Mouse (Mus musculus) cerebellum, adult 8-10 months (tissue): ENCODE measurements at regions not wholly inside any gene's neighbourhood (a gene's known extent, or its start where the extent isn't known, plus 50 kb on each side); places are given as distances from the start of the nearest gene placed in this dataset.

Experiments
- DNase-seq: peaks from one replicate; pipeline ENCODE4 v3.0.0; 2022

GRCm38 (mm10) chr1:169142216-169142615 lies 389.0 kb downstream of the Nuf2 start:
- DNase-seq, result no peak

GRCm38 (mm10) chr1:169140056-169140455 lies 391.2 kb downstream of the Nuf2 start:
- DNase-seq, result no peak

GRCm38 (mm10) chr1:169139507-169139906 lies 391.8 kb downstream of the Nuf2 start:
- no peak for DNase-seq

DNA sequence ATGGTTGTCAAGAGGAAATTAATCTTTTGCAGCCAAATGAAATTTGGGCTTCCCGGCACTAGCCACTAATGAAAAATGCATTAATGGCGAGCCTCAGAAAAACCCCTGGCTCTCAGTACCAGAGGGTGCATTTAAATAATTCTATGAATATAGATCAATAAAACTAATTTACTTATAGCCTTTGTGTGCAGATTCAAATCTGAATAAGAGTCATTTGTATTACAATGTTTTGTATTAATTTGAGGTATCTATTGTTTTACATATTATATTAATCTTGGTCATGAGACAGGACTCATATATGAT lies 392.1 kb downstream of the Nuf2 start:
- DNase-seq, result no peak

DNA sequence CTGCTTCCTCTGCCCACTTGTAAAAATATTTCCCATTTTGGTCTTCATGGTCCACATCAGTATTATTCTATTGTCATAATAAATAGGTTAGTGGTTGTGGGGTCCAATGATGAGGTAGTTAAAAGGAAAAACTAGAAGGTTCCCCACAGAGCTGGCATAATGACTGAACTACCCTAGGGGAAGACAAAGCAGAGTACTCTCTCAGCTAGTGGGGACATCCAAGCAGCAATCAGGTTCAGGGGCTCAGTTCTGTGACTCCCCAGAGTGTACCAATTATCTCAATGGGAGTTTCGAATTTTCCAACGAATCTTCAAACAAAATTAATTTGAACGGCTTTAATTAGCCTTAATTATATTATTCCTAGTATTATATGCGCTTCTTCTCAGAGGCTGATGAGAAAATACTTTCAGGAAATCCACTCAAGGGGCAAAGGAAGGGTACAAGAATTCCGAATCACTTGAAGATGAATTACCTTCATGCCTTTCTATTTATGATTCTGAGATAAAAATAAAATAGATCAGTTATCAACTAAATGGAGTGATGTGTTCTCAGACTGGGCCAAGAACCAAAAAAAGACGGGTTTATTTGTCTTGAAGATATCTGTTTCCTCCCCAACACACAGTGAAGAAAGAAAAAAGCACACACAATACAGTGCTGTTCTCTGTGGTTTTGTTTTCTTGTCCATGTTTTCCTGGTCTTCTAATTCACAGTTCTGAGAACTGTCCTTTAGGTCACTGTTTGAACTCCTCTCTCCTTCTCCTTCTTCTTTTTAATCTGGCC lies 392.7 kb downstream of the Nuf2 start:
- no peak for DNase-seq

- DNase-seq, result no peak
Observed at GRCm38 (mm10) chr1:169135542-169135941, 395.7 kb downstream of the Nuf2 start.

GRCm38 (mm10) chr1:169103669-169104068 lies 427.6 kb downstream of the Nuf2 start:
- no peak for DNase-seq

DNA sequence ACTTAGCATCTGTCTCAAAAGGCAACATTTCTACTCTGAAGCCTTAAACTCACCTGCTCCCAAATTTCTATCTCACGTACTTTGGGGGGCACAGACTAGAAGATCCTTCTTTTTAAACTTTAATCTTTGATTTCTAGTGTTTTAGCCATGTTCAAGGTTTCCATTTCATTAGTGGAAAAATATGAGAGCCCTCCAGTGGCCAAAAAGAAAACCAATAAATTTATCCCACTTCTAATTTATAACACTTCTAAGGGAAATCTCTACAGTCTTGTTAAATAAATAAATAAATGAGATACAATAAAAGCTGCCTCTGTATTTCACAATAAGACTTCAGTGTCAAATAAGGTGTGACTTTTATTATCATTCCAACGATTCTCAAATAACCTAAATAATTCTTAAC lies 428.2 kb downstream of the Nuf2 start:
- no peak for DNase-seq

GRCm38 (mm10) chr1:169099221-169099620 lies 432.0 kb downstream of the Nuf2 start:
- DNase-seq, result no peak

GRCm38 (mm10) chr1:169096737-169097136 lies 434.5 kb downstream of the Nuf2 start:
- no peak for DNase-seq

GRCm38 (mm10) chr1:169093602-169094354 lies 437.5 kb downstream of the Nuf2 start:
- no peak for DNase-seq

DNA sequence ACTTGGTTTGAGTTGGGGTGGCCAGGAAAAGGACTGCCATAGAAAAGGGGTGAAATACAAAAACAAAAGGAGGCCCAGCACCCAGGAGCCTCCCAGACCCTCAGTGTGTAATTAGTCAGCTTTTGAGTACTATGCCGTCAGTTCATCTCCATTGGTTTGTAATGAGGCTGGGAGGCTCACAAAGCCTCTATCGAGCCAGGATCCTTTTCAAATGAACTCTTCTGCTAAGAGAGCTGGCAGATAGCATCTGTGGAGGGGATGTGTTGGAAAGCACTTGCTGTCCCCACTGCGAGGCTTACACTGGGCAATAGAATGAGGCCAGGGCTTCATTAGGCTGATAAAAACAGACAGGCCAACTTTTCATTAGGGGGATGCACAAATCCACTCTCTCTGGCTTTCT lies 445.2 kb downstream of the Nuf2 start:
- DNase-seq, result no peak

- no peak for DNase-seq
Observed at GRCm38 (mm10) chr1:169080686-169081085, 450.6 kb downstream of the Nuf2 start.

DNA sequence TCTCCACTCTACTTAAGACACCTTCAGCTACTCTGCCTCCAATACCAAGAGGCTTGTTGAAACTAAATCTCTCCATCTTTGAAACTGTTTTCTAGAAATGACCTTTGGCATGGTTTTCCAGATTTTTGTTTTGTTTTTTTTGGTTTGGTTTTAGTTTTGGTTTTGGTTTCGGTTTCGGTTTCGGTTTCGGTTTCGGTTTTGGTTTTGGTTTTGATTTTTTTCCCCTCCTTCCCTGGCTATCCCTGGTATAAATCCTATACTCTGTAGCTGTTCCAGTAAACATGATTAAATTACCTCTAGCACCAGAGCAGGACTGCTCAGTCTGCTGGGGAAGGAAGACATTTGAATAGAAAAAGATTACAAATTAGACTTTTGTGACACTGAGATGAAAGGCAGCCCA lies 454.0 kb downstream of the Nuf2 start:
- DNase-seq, result no peak

DNA sequence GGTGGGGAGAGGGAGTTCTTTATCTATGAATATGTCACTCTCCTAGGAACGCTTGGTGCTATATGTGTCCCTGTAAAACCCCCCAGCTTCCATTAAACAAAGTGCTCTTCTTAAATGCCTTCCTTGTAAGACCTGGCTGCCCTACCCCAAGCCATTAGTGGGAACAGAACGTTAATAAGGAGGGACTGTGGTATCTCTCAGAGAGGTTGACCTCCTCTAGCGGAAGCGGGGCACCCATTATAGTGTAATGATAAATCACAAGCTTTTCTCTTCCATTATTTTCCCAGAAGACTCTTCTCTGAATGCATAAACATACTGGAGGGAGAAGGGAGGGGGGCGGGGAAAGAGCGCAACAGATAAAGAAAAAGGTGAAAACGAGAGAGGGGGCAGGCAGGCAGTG lies 455.3 kb downstream of the Nuf2 start:
- no peak for DNase-seq

GRCm38 (mm10) chr1:169071366-169071765 lies 459.9 kb downstream of the Nuf2 start:
- no peak for DNase-seq

- DNase-seq, result no peak
Observed at GRCm38 (mm10) chr1:169069647-169070046, 461.6 kb downstream of the Nuf2 start.

DNA sequence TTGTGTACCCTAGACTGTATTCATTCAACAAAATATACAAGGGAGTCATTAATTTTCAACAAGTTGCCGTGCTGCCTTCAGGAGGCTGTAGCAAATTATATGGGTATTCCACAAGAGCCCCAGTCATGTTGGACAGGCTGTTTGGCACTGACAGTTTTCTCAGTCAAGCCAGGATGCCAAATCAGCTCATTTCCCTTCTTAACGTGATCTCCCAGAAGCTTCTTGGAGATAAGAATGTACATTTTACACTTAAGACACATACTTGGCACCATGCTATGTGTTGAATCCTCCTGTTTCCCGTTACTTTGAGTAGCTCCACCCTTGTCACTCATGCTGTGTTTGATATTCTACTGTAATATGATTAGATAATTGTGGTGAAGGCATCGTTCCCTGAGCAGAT lies 464.5 kb downstream of the Nuf2 start:
- DNase-seq, result no peak

DNA sequence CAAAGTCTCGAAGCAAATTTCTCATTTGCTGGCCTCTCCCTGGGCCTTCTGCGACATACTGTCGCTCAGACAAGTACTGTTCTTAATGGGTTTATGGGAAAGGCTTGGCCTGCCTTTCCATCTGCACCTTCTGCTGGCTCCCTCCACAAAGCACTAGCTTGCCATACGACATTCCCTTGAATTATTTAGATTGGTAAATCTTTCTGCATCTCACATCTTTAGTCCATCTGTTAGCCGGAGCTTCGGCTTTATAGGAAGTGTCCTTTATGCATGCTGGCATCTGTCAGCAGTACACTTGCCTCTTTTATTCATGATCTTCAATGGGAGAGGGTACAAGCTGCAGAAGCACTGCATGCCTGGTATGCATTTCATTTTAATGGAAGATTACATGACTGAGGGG lies 470.6 kb downstream of the Nuf2 start:
- DNase-seq, result no peak

GRCm38 (mm10) chr1:169060145-169060544 lies 471.1 kb downstream of the Nuf2 start:
- no peak for DNase-seq

- no peak for DNase-seq
Observed at GRCm38 (mm10) chr1:169051863-169052257, 479.4 kb downstream of the Nuf2 start.

DNA sequence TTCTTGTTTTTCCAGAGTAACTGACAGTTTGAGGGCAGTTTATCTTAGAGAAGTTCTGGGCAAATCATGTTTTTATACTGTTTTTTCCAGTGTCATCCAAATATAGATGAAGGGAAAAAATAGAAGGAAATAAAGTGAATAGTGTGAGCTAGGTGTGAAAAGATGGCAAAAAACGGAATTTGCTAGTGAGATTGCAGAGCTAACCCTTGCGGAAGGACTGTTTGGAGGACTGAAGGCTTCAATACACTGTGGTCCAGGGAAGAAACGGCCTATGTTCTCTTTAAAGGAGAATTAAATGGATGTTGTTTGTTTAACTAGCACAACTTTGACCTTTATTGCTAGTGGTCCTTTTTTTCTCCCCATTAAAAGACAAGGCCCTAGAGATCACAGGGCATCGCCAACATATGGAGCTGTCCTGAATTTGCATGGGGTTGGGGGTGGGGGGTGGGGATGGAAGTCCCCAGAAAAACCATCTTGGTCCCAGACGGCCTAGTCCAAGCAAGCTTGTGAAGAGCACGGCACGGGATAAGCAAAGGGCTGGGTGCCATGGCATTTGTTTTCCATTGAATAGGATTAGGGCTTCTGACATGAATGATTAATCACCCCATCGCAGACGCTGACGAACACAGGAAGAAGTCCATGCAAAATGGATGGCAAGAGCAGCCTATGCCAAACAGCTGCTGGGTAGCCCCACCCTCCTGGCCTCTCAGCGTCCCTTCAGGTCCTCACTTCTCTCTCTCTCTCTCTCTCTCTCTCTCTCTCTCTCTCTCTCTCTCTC lies 480.0 kb downstream of the Nuf2 start:
- no peak for DNase-seq

- no peak for DNase-seq
Observed at GRCm38 (mm10) chr1:169049846-169050245, 481.4 kb downstream of the Nuf2 start.
